Mouse (Mus musculus) CH12.LX (cell line): Measurements from ENCODE around the gene Rps16. TPM values are rescaled to one million over a fixed set of nuclear protein-coding genes. Genes with fewer than 3 reads are reported as not detected.

Experiments
- DNase-seq: peaks from one replicate; pipeline ENCODE4 v3.0.0-alpha.2; 2013; ENCODE audit errors: extremely low read depth
- H3K27ac ChIP-seq: 2 replicates; pipeline ENCODE4 v1.5.1; 2012; ENCODE audit warnings: low read depth, mild to moderate bottlenecking, control low read depth, moderate library complexity; ENCODE audit not compliant: insufficient read depth
- H3K27me3 ChIP-seq: replicated peaks from 2 replicates; pipeline ENCODE3; 2012; ENCODE audit warnings: inconsistent platforms
- H3K36me3 ChIP-seq, 2 experiments: replicated peaks in 1 of 2; 2 replicates each; pipeline versions ENCODE3 to v1.6.1; 2012; ENCODE audit warnings: inconsistent platforms in 1 of 2, low read length in 1 of 2, mild to moderate bottlenecking in 1 of 2, mixed read lengths in 1 of 2, moderate library complexity in 1 of 2; ENCODE audit not compliant: control insufficient read depth in 1 of 2, insufficient read depth in 1 of 2
- H3K4me1 ChIP-seq, 2 experiments: 2 replicates each; pipeline ENCODE4 v1.6.1; 2012; ENCODE audit warnings: inconsistent platforms in 1 of 2, moderate library complexity in 1 of 2; ENCODE audit not compliant: insufficient read depth in 2 of 2, control insufficient read depth in 1 of 2
- H3K4me2 ChIP-seq: 2 replicates; pipeline ENCODE4 v1.6.1; 2012; ENCODE audit warnings: low read depth, mild to moderate bottlenecking, control low read depth; ENCODE audit not compliant: poor library complexity, insufficient read depth, severe bottlenecking
- H3K4me3 ChIP-seq, 3 experiments: fragments of 150-350 bp in 1 of 3; sonication (generic) in 1 of 3; replicated peaks in 1 of 3; 2 replicates each; pipeline versions ENCODE3 to v1.5.1; 2011 to 2012; ENCODE audit warnings: low read depth in 2 of 3, low read length in 2 of 3, mild to moderate bottlenecking in 2 of 3, moderate library complexity in 2 of 3, control low read depth in 1 of 3, improper control_type of control experiment in 1 of 3, inconsistent platforms in 1 of 3, mixed read lengths in 1 of 3; ENCODE audit not compliant: poor library complexity in 1 of 3
- H3K79me2 ChIP-seq: replicated peaks from 2 replicates; pipeline ENCODE4 v1.6.1; 2012; ENCODE audit warnings: mild to moderate bottlenecking, moderate library complexity; ENCODE audit not compliant: control insufficient read depth, poor library complexity, insufficient read depth, severe bottlenecking; ENCODE audit errors: extremely low read depth
- H3K9ac ChIP-seq: 2 replicates; pipeline ENCODE4 v1.6.1; 2012; ENCODE audit warnings: low read depth, mild to moderate bottlenecking, control low read depth, moderate library complexity; ENCODE audit not compliant: insufficient read depth
- H3K9me3 ChIP-seq: replicated peaks from 2 replicates; pipeline ENCODE3; 2012; ENCODE audit warnings: low read length, inconsistent platforms, mixed read lengths
- E2F4 ChIP-seq: IDR thresholded peaks from 2 replicates; pipeline ENCODE4 v1.6.1; 2011; ENCODE audit warnings: low read depth, low read length, improper control_type of control experiment; ENCODE audit not compliant: insufficient replicate concordance
- JUN ChIP-seq: IDR thresholded peaks from 2 replicates; pipeline ENCODE4 v1.6.1; 2011; ENCODE audit warnings: low read depth, mild to moderate bottlenecking, low read length, improper control_type of control experiment, moderate library complexity; ENCODE audit not compliant: insufficient read depth
- MAFK ChIP-seq: IDR thresholded peaks from 2 replicates; pipeline ENCODE4 v1.6.1; 2011; ENCODE audit warnings: low read length, improper control_type of control experiment; ENCODE audit not compliant: insufficient replicate concordance
- MAZ ChIP-seq: IDR thresholded peaks from 2 replicates; pipeline ENCODE4 v1.6.1; 2012; ENCODE audit warnings: low read depth, mild to moderate bottlenecking, inconsistent platforms, low read length, improper control_type of control experiment, moderate library complexity
- MEF2A ChIP-seq: IDR thresholded peaks from 2 replicates; pipeline ENCODE4 v1.6.1; 2014; ENCODE audit warnings: low read depth, mild to moderate bottlenecking, inconsistent platforms, low read length, improper control_type of control experiment, borderline replicate concordance
- NELFE ChIP-seq: IDR thresholded peaks from 2 replicates; pipeline ENCODE4 v1.6.1; 2011; ENCODE audit warnings: low read depth, low read length, improper control_type of control experiment
- NRF1 ChIP-seq: IDR thresholded peaks from 2 replicates; pipeline ENCODE4 v1.6.1; 2014; ENCODE audit warnings: low read depth, mild to moderate bottlenecking, inconsistent platforms, low read length, improper control_type of control experiment, moderate library complexity
- POLR2A ChIP-seq: IDR thresholded peaks from 2 replicates; pipeline ENCODE4 v1.6.1; 2011; ENCODE audit warnings: low read depth, mild to moderate bottlenecking, improper control_type of control experiment, low read length
- RAD21 ChIP-seq: IDR thresholded peaks from 2 replicates; pipeline ENCODE4 v1.6.1; 2011; ENCODE audit warnings: low read depth, mild to moderate bottlenecking, low read length, improper control_type of control experiment, moderate library complexity
- SMC3 ChIP-seq: IDR thresholded peaks from 2 replicates; pipeline ENCODE4 v1.6.1; 2011; ENCODE audit warnings: low read depth, low read length, improper control_type of control experiment
- UBTF ChIP-seq: IDR thresholded peaks from 2 replicates; pipeline ENCODE4 v1.6.1; 2012; ENCODE audit warnings: low read depth, mild to moderate bottlenecking, inconsistent platforms, low read length, improper control_type of control experiment, moderate library complexity
- ZC3H11A ChIP-seq: IDR thresholded peaks from 2 replicates; pipeline ENCODE4 v1.6.1; 2012; ENCODE audit warnings: low read depth, mild to moderate bottlenecking, inconsistent platforms, low read length, improper control_type of control experiment
- ZMIZ1 ChIP-seq: IDR thresholded peaks from 2 replicates; pipeline ENCODE4 v1.6.1; 2012; ENCODE audit warnings: low read depth, mild to moderate bottlenecking, inconsistent platforms, low read length, improper control_type of control experiment
- dilution Hi-C: fragments of 300-500 bp; cut with MboI; formaldehyde crosslinking; loops from 2 replicates; pipeline ENCODE4 v1.14.3; 2020; ENCODE audit warnings: low sequenced_read_pairs; ENCODE audit not compliant: extremely low pct_unique_long_range_greater_than_20kb, extremely low pct_ligation_motif_present
- in situ Hi-C: fragments of 300-500 bp; cut with MboI; formaldehyde crosslinking; loops from 3 replicates; pipeline ENCODE4 v1.14.3; 2019; ENCODE audit warnings: low sequenced_read_pairs, low pct_ligation_motif_present, low pct_unique_long_range_greater_than_20kb, mixed read lengths
- polyA plus RNA-seq: library from polyadenylated mRNA; unstranded; fragments of >175 nt; gene quantifications from 2 replicates; pipeline ENCODE4 v1.2.1, GENCODE M21; 2012; ENCODE audit warnings: low read depth; ENCODE audit not compliant: insufficient read length
- total RNA-seq, 2 experiments: library from RNA; depleted of rRNA; stranded (reverse); fragments of 300-350 nt in 1 of 2; fragments of >200 nt in 1 of 2; gene quantifications; 2 replicates each; pipeline ENCODE4 v1.2.3; 2012 to 2014

Gene Rps16
- total and polyA plus RNA-seq, 3 experiments = 66.7 to 2,040 (median 1,254) TPM

- no peaks in the 10 kb centered on the region for H3K27me3 ChIP-seq
- H3K4me1 ChIP-seq = peaks cover 3 to 12% of the 10 kb centered on the region in 2 experiments; a peak in 3 of 4 replicates
- peaks cover 50 to 66% of the 10 kb centered on the region in 2 experiments for H3K36me3 ChIP-seq
- H3K79me2 ChIP-seq = peaks cover 17% of the 10 kb centered on the region
- H3K4me2 ChIP-seq = no peak overlapping the region
- no peak overlapping the region for H3K9ac ChIP-seq
- H3K4me3 ChIP-seq = no peak overlapping the region
- H3K9me3 ChIP-seq = no peaks in the 10 kb centered on the region
- H3K27ac ChIP-seq = no peak overlapping the region
- no peak for TF ChIP-seq NRF1
- TF ChIP-seq SMC3 = no peak
- no peak for TF ChIP-seq MEF2A
- TF ChIP-seq ZMIZ1 = no peak
- no peak for TF ChIP-seq JUN
- TF ChIP-seq POLR2A = no peak
- no peak for TF ChIP-seq RAD21
- TF ChIP-seq ZC3H11A = no peak
- TF ChIP-seq MAZ = no peak
- no peak for TF ChIP-seq NELFE
- TF ChIP-seq MAFK = no peak
- dilution Hi-C loops (no loop called here), in situ Hi-C loops (no loop called here)
- DNase-seq = no peak
These were observed 40.7 kb upstream of the Rps16 start for GRCm38 (mm10) chr7:28309737-28310136.

- peak overlapping the region; percentile 87 to 94 (median 87) for H3K4me3 ChIP-seq
- peaks cover 17% of the 10 kb centered on the region for H3K79me2 ChIP-seq
- dilution Hi-C loops (no loop called here), in situ Hi-C loops (no loop called here)
- peak overlapping the region; percentile 88 for H3K4me2 ChIP-seq
- no peak overlapping the region for H3K27ac ChIP-seq
- no peak for TF ChIP-seq UBTF
- TF ChIP-seq E2F4 = no peak
- TF ChIP-seq NRF1 = 0 out of 2 replicates have a peak, but pooled peaks have one; percentile 36
- no peak for TF ChIP-seq SMC3
- peaks cover 3 to 12% of the 10 kb centered on the region in 2 experiments; a peak in 3 of 4 replicates for H3K4me1 ChIP-seq
- no peaks in the 10 kb centered on the region for H3K27me3 ChIP-seq
- H3K36me3 ChIP-seq = peaks cover 55 to 66% of the 10 kb centered on the region in 2 experiments
- H3K9me3 ChIP-seq = no peaks in the 10 kb centered on the region
- DNase-seq = peak; percentile 34
- peak overlapping the region; percentile 90 for H3K9ac ChIP-seq
These were observed 39.1 kb upstream of the Rps16 start for GRCm38 (mm10) chr7:28311151-28311925.
